Mouse (Mus musculus): ENCODE measurements at regions not wholly inside any gene's neighbourhood (a gene's known extent, or its start where the extent isn't known, plus 50 kb on each side); places are given as distances from the start of the nearest gene placed in this dataset.

DNA sequence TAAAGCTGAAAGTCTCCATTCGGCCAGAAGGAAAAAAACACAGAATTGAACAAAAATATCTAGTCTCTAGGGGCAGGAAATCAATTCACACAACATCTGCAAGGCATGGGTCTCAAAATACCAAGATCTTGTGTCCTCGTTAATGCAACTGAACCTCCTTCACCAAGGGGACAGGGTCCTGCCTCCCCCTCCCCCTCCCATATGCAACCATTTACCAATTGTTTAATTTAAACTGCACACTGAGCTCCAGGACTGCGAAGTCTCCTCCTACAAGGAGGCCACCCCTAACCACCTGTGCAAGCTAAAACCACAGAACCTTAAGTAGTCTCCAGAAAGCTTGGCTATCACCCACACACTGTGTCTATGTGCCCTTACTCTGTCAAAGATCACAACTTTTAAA lies 61.4 kb upstream of the Tln2 start:
- 66% methylated on average over 3 of the region's 3 CpGs for WGBS
- H3K4me3 ChIP-seq (ENCODE audit: control insufficient read depth, insufficient read depth, low read length): no peak overlapping the region
- no peak for TF ChIP-seq POLR2A (IDR thresholded peaks at IDR 0.05; ENCODE audit: control insufficient read depth, extremely low read depth, insufficient read depth, low read length, poor library complexity)
- no peak for TF ChIP-seq CTCF (IDR thresholded peaks at IDR 0.05; ENCODE audit: borderline replicate concordance, control insufficient read depth, extremely low read depth, insufficient read depth, low read length, poor library complexity)
- no peaks in the 10 kb centered on the region for H3K4me1 ChIP-seq (replicated peaks; ENCODE audit: control insufficient read depth, insufficient read depth, low read length)
- no peaks in the 10 kb centered on the region for H3K27me3 ChIP-seq (ENCODE audit: control insufficient read depth, insufficient read depth, low read length)
- DNase-seq: no peak
- no peaks in the 10 kb centered on the region for H3K36me3 ChIP-seq (ENCODE audit: control insufficient read depth, insufficient read depth, low read length)
- no peak overlapping the region for H3K27ac ChIP-seq (ENCODE audit: control insufficient read depth, insufficient read depth, low read length)

DNA sequence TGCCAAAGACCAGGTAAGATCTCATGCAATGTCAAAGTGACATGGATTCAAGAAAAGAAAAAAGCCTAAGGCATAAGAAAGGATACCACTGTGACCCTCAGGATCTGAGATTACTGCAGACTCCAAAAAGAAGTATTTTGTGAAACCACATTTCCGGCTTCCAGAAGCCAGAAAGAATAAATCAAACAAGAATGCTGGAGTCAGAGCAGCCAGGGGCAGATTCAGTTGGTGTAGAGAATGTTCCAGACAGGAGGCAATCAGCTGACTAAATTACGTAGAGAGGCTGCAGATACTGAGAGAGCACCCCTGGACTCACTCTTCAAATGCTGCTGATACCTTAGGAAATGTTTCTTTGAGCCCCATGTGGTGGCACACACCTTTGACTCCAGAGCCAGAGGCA lies 67.7 kb upstream of the Tln2 start:
- no peak for DNase-seq
- Histone ChIP-seq H3K27me3 (ENCODE audit: control insufficient read depth, insufficient read depth, low read length) (peaks cover 2% of the 10 kb centered on the region), H3K4me1 (replicated peaks; ENCODE audit: control insufficient read depth, insufficient read depth, low read length) (no peaks in the 10 kb centered on the region), H3K4me3 (ENCODE audit: control insufficient read depth, insufficient read depth, low read length) (no peak overlapping the region), H3K27ac (ENCODE audit: control insufficient read depth, insufficient read depth, low read length) (no peak overlapping the region), H3K36me3 (ENCODE audit: control insufficient read depth, insufficient read depth, low read length) (no peaks in the 10 kb centered on the region)
- 74% methylated on average over 2 of the region's 2 CpGs for WGBS
- no peak for TF ChIP-seq POLR2A (IDR thresholded peaks at IDR 0.05; ENCODE audit: control insufficient read depth, extremely low read depth, insufficient read depth, low read length, poor library complexity)
- no peak for TF ChIP-seq CTCF (IDR thresholded peaks at IDR 0.05; ENCODE audit: borderline replicate concordance, control insufficient read depth, extremely low read depth, insufficient read depth, low read length, poor library complexity)

DNA sequence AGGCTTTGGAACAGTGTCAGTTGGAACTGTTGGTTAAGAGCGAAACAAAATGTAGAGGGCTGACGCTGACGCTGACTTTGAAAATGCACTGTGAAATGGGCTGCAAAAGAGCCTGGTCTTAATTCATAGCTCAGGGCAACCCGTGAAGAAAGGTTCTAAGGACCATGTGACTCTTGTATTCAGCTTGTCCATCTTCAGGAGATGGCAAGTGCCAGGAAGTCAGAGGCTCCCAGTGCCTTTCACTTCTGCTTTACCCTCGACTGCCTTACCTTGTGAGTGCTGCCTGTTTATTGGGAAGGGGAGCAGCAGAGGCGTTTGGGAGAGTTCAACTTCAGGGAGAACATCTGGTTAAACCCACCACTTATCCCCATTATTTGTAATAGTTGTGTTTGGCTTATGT lies 70.1 kb upstream of the Tln2 start:
- DNase-seq: no peak
- H3K27ac ChIP-seq (ENCODE audit: control insufficient read depth, insufficient read depth, low read length): no peak overlapping the region
- no peak overlapping the region for H3K4me3 ChIP-seq (ENCODE audit: control insufficient read depth, insufficient read depth, low read length)
- H3K4me1 ChIP-seq (replicated peaks; ENCODE audit: control insufficient read depth, insufficient read depth, low read length): 0 out of 2 replicates have a peak, but pooled peaks cover 3% of the 10 kb centered on the region
- TF ChIP-seq POLR2A (IDR thresholded peaks at IDR 0.05; ENCODE audit: control insufficient read depth, extremely low read depth, insufficient read depth, low read length, poor library complexity): no peak
- TF ChIP-seq CTCF (IDR thresholded peaks at IDR 0.05; ENCODE audit: borderline replicate concordance, control insufficient read depth, extremely low read depth, insufficient read depth, low read length, poor library complexity): no peak
- H3K36me3 ChIP-seq (ENCODE audit: control insufficient read depth, insufficient read depth, low read length): no peaks in the 10 kb centered on the region
- H3K27me3 ChIP-seq (ENCODE audit: control insufficient read depth, insufficient read depth, low read length): peaks cover 12% of the 10 kb centered on the region
- 22% methylated on average over 6 of the region's 6 CpGs for WGBS

DNA sequence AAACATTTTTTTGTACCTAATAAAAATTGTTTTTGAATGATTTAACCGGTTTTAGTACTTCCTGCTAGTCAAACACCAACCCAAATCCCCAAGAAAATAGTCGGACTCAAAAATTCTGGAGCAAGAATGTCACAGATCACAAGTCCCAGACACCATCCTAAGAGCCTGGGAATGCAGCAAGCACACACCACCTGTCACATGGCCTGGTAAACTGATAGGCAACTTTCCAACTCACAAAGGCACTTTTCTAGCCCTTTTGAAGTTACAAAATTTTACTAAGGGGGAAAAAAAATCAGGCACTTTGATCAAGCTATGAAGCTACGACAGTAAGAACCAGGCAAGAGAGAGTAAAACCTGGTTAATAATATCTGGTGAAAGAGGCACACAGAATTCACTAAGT lies 70.7 kb upstream of the Tln2 start:
- no peaks in the 10 kb centered on the region for H3K36me3 ChIP-seq (ENCODE audit: control insufficient read depth, insufficient read depth, low read length)
- no peak for TF ChIP-seq CTCF (IDR thresholded peaks at IDR 0.05; ENCODE audit: borderline replicate concordance, control insufficient read depth, extremely low read depth, insufficient read depth, low read length, poor library complexity)
- TF ChIP-seq POLR2A (IDR thresholded peaks at IDR 0.05; ENCODE audit: control insufficient read depth, extremely low read depth, insufficient read depth, low read length, poor library complexity): no peak

DNA sequence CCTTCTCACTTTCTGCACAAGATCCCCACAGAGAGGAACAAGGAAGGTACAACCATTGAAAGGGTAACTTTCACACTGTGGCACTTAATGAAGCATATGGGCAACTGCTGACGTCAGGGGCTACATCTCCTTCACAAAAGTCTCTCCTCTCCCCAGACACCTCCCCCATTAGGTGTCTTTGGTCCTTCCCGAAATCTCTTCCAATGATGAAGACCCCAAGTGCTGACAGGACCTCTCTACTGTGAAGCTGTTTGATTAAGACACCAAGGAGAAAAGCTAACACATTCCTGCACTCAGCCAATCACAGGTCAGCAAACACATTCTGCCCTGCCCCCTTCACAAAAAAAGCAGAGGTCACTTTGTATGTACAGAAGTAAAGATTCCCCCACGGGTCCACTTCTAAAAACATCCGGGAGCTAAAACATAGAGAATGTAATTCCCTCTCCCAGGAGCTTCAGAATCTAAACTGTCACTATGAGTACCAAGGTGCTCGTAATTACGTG lies 72.3 kb upstream of the Tln2 start:
- no peak for DNase-seq
- Histone ChIP-seq H3K4me3 (ENCODE audit: control insufficient read depth, insufficient read depth, low read length) (no peak overlapping the region), H3K4me1 (replicated peaks; ENCODE audit: control insufficient read depth, insufficient read depth, low read length) (0 out of 2 replicates have a peak, but pooled peaks cover 3% of the 10 kb centered on the region), H3K27me3 (ENCODE audit: control insufficient read depth, insufficient read depth, low read length) (peaks cover 12% of the 10 kb centered on the region), H3K27ac (ENCODE audit: control insufficient read depth, insufficient read depth, low read length) (no peak overlapping the region), H3K36me3 (ENCODE audit: control insufficient read depth, insufficient read depth, low read length) (no peaks in the 10 kb centered on the region)
- 13% methylated on average over 6 of the region's 6 CpGs for WGBS
- TF ChIP-seq CTCF (IDR thresholded peaks at IDR 0.05; ENCODE audit: borderline replicate concordance, control insufficient read depth, extremely low read depth, insufficient read depth, low read length, poor library complexity): no peak
- no peak for TF ChIP-seq POLR2A (IDR thresholded peaks at IDR 0.05; ENCODE audit: control insufficient read depth, extremely low read depth, insufficient read depth, low read length, poor library complexity)

More for the DNA sequence above, 70.7 kb upstream of the Tln2 start:
- no peak for DNase-seq
- Histone ChIP-seq H3K4me3 (ENCODE audit: control insufficient read depth, insufficient read depth, low read length) (no peak overlapping the region), H3K4me1 (replicated peaks; ENCODE audit: control insufficient read depth, insufficient read depth, low read length) (0 out of 2 replicates have a peak, but pooled peaks cover 3% of the 10 kb centered on the region), H3K27me3 (ENCODE audit: control insufficient read depth, insufficient read depth, low read length) (peaks cover 12% of the 10 kb centered on the region), H3K27ac (ENCODE audit: control insufficient read depth, insufficient read depth, low read length) (no peak overlapping the region)
- WGBS: 66% methylated on average over 3 of the region's 3 CpGs

DNA sequence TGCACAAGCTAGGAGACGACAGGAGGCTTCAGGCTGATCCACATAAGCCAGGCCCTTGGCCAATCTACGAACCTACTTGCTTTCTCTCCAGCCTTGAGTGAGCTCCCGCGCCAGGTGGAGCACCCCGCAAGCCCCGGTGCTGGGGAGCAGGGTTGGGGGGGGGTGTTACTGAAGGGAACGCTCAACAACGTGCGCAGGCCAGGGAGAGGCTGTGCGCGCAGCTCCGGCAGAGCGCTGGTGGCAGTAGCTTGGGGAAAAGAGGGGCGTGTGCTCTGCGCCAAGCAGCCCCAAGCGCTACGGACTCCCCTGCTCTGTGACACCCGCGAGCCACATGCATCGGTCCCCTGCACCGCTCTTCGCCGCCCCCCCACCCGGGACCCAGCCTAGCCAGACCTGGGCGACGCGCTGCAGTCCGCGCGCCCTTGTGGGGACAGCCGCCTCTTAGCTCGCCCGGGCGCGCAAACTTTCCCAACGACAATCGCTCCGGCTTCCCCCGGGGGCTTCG lies 73.1 kb upstream of the Tln2 start:
- DNase-seq: no peak
- peaks cover 12% of the 10 kb centered on the region for H3K27me3 ChIP-seq (ENCODE audit: control insufficient read depth, insufficient read depth, low read length)
- TF ChIP-seq CTCF (IDR thresholded peaks at IDR 0.05; ENCODE audit: borderline replicate concordance, control insufficient read depth, extremely low read depth, insufficient read depth, low read length, poor library complexity): no peak
- no peak for TF ChIP-seq POLR2A (IDR thresholded peaks at IDR 0.05; ENCODE audit: control insufficient read depth, extremely low read depth, insufficient read depth, low read length, poor library complexity)
- 2% methylated on average over 40 of the region's 40 CpGs for WGBS
- H3K4me1 ChIP-seq (replicated peaks; ENCODE audit: control insufficient read depth, insufficient read depth, low read length): 0 out of 2 replicates have a peak, but pooled peaks cover 3% of the 10 kb centered on the region
- H3K36me3 ChIP-seq (ENCODE audit: control insufficient read depth, insufficient read depth, low read length): no peaks in the 10 kb centered on the region
- H3K27ac ChIP-seq (ENCODE audit: control insufficient read depth, insufficient read depth, low read length): no peak overlapping the region
- H3K4me3 ChIP-seq (ENCODE audit: control insufficient read depth, insufficient read depth, low read length): no peak overlapping the region
